Mouse (Mus musculus): ENCODE data around the gene Slc7a11.

GRCm38 (mm10) chr3:50044666-50045065, 398.7 kb downstream of the Slc7a11 start:
- TF ChIP-seq CTCF (IDR thresholded peaks at IDR 0.05; ENCODE audit: control insufficient read depth, insufficient read depth, insufficient replicate concordance, low read depth, low read length) (no peak), POLR2A (IDR thresholded peaks at IDR 0.05; ENCODE audit: control insufficient read depth, low read depth, low read length) (no peak)

Data from testis, adult 2 months (tissue).